Comparison of ENCODE assay signal across 28 mouse cellular contexts in the genomic region with DNA sequence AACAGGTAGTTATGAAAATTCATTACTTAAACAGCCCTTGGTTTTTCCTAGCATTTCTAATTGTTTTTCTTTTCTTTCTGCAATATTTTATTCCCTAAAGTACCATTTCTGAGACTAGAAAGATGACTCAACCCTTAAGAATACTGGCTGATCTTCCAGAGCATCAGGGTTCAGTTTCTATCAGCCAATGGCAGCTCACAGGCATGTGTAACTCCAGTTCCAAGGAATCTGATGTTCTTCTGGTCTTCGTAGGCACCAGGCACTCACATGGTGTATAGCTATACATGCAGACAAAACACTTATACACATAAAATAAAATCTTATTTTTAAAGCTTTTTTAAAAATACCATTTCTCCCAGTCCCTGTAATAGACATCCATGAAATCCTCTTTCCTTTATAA. TPM values are rescaled to one million over a fixed set of nuclear protein-coding genes. Genes with fewer than 3 reads are reported as not detected.
DNase-seq lines count a peak whose midpoint lies in the region; ATAC-seq lines count a peak whose summit lies in the region.
"Had no signal": no experiment of that assay in that cellular context is flagged by ENCODE, and none has a peak within 500 bp of the region (broad histone marks: within the 10 kb centered on the region; RNA-seq: fewer than 3 reads in every experiment).

No protein-coding gene starts in this region.

- H3K9ac ChIP-seq in hindbrain, embryonic 14.5 days: no peak overlapping the region
- H3K9ac ChIP-seq in hindbrain, embryonic 12.5 days: no peak overlapping the region
- H3K9ac ChIP-seq: embryonic facial prominence, embryonic 13.5 days; forebrain, embryonic 12.5 days; forebrain, embryonic 15.5 days; heart, embryonic 13.5 days; hindbrain, embryonic 13.5 days had no signal

- no peaks in the 10 kb centered on the region for H3K4me1 ChIP-seq in hindbrain, embryonic 14.5 days (replicated peaks; ENCODE audit: control insufficient read depth, insufficient read depth, low read length)
- no peaks in the 10 kb centered on the region for H3K4me1 ChIP-seq in hindbrain, embryonic 12.5 days
- H3K4me1 ChIP-seq: embryonic facial prominence, embryonic 10.5 days; forebrain, embryonic 12.5 days; forebrain, embryonic 15.5 days; heart, embryonic 10.5 days; heart, embryonic 13.5 days; hindbrain, embryonic 13.5 days had no signal

- no peaks in the 10 kb centered on the region for H3K9me3 ChIP-seq in hindbrain, embryonic 14.5 days (ENCODE audit: control insufficient read depth, low read length)
- H3K9me3 ChIP-seq in hindbrain, embryonic 12.5 days (replicated peaks): no peaks in the 10 kb centered on the region
- H3K9me3 ChIP-seq: embryonic facial prominence, embryonic 10.5 days; embryonic facial prominence, embryonic 13.5 days; forebrain, embryonic 12.5 days; forebrain, embryonic 15.5 days; heart, embryonic 10.5 days; heart, embryonic 13.5 days; hindbrain, embryonic 13.5 days had no signal

- DNase-seq in hindbrain, embryonic 14.5 days (ENCODE audit: low spot score): peak; percentile 16
- peak; percentile 11 for DNase-seq in thymus, postnatal 4 days
- DNase-seq in thymus, postnatal 10 days (ENCODE audit: low spot score in 2 of 2): no peak
- DNase-seq in skeletal muscle tissue, adult 2 months (ENCODE audit: low read depth, low spot score): peak; percentile 50
- no peak for DNase-seq in cerebellum, postnatal 4 days (ENCODE audit: low spot score in 2 of 2)
- DNase-seq: adrenal gland, adult 2 months; adrenal gland, postnatal 14 days; cerebellum, adult 11 months; cerebellum, adult 2 months; cerebellum, adult 9-11 months; cerebellum, postnatal 25 days; embryo, embryonic 11 days; gastrocnemius, postnatal 25 days; heart, adult 2 months; heart, postnatal 14 days had no signal

- H3K4me3 ChIP-seq in hindbrain, embryonic 14.5 days (replicated peaks; ENCODE audit: low read length): no peak overlapping the region
- H3K4me3 ChIP-seq in hindbrain, embryonic 12.5 days: no peak overlapping the region
- H3K4me3 ChIP-seq: embryonic facial prominence, embryonic 10.5 days; embryonic facial prominence, embryonic 13.5 days; erythroblast, embryonic 14.5 days; forebrain, embryonic 12.5 days; forebrain, embryonic 15.5 days; heart, adult 2 months; heart, embryonic 10.5 days; heart, embryonic 13.5 days; hindbrain, embryonic 13.5 days had no signal

- WGBS in hindbrain, embryonic 14.5 days: 91% methylated on average over 1 of the region's 1 CpGs
- WGBS in hindbrain, embryonic 12.5 days: 81% methylated on average over 1 of the region's 1 CpGs

- no peak overlapping the region for H3K4me2 ChIP-seq in hindbrain, embryonic 14.5 days (replicated peaks)
- no peak overlapping the region for H3K4me2 ChIP-seq in hindbrain, embryonic 12.5 days (replicated peaks)
- H3K4me2 ChIP-seq: embryonic facial prominence, embryonic 13.5 days; forebrain, embryonic 12.5 days; forebrain, embryonic 15.5 days; heart, embryonic 13.5 days; hindbrain, embryonic 13.5 days had no signal

- no peak overlapping the region for H3K27ac ChIP-seq in hindbrain, embryonic 14.5 days
- H3K27ac ChIP-seq in hindbrain, embryonic 12.5 days: no peak overlapping the region
- H3K27ac ChIP-seq: embryonic facial prominence, embryonic 10.5 days; embryonic facial prominence, embryonic 13.5 days; forebrain, embryonic 12.5 days; forebrain, embryonic 15.5 days; heart, adult 2 months; heart, embryonic 10.5 days; heart, embryonic 13.5 days; hindbrain, embryonic 13.5 days; hindbrain, postnatal 0 days had no signal

- no peak for ATAC-seq in hindbrain, embryonic 14.5 days (ENCODE audit: low FRiP score)
- ATAC-seq in hindbrain, embryonic 12.5 days (ENCODE audit: low FRiP score): no peak
- ATAC-seq: forebrain, embryonic 15.5 days; hindbrain, postnatal 0 days; intestine, embryonic 16.5 days; Patski had no signal

- no peaks in the 10 kb centered on the region for H3K27me3 ChIP-seq in hindbrain, embryonic 14.5 days (ENCODE audit: control insufficient read depth, insufficient read depth, low read length)
- no peaks in the 10 kb centered on the region for H3K27me3 ChIP-seq in hindbrain, embryonic 12.5 days
- H3K27me3 ChIP-seq: embryonic facial prominence, embryonic 13.5 days; forebrain, embryonic 12.5 days; forebrain, embryonic 15.5 days; heart, embryonic 13.5 days; hindbrain, embryonic 13.5 days had no signal

- no peaks in the 10 kb centered on the region for H3K36me3 ChIP-seq in hindbrain, embryonic 14.5 days (replicated peaks; ENCODE audit: control insufficient read depth, insufficient read depth)
- no peaks in the 10 kb centered on the region for H3K36me3 ChIP-seq in hindbrain, embryonic 12.5 days
- H3K36me3 ChIP-seq: embryonic facial prominence, embryonic 10.5 days; embryonic facial prominence, embryonic 13.5 days; forebrain, embryonic 12.5 days; forebrain, embryonic 15.5 days; heart, embryonic 10.5 days; heart, embryonic 13.5 days; hindbrain, embryonic 13.5 days had no signal

RNA-seq across cellular contexts. Expression of a gene that starts 40.7 kb away (rescaled TPM):
- 54.6 and 55.8 TPM in 2 replicates for polyA plus RNA-seq in hindbrain, embryonic 14.5 days (2014; fragmentation: Nextera tagmentation; extraction: Ambion mirVana)
- polyA plus RNA-seq in hindbrain, embryonic 12.5 days (2016; fragmentation: Nextera tagmentation; extraction: Ambion mirVana): 53.2 and 57.4 TPM in 2 replicates

RNA-seq across cellular contexts. Expression of a gene that starts 48.1 kb away (rescaled TPM):
- polyA plus RNA-seq in hindbrain, embryonic 14.5 days (2014; fragmentation: Nextera tagmentation; extraction: Ambion mirVana): 0.14 and 0.23 TPM in 2 replicates
- polyA plus RNA-seq in hindbrain, embryonic 12.5 days (2016; fragmentation: Nextera tagmentation; extraction: Ambion mirVana): 0.22 and 0.23 TPM in 2 replicates
- polyA plus RNA-seq: cortical plate, adult 2 months; erythroblast, embryonic 14.5 days; hindbrain, postnatal 0 days had no signal

Comparison
In these comparisons a context has a peak if more than half of its experiments do, and no peak if none do; other contexts are left out.
1. DNase-seq: peak in hindbrain, embryonic 14.5 days (single experiment), thymus, postnatal 4 days (single experiment) and skeletal muscle tissue, adult 2 months (single experiment); none in thymus, postnatal 10 days (0 of 2) and cerebellum, postnatal 4 days (0 of 2).